Mouse (Mus musculus): ENCODE results near the gene Rad21l. TPM values are rescaled to one million over a fixed set of nuclear protein-coding genes. Genes with fewer than 3 reads are reported as not detected.

Rad21l gene
- polyA plus RNA-seq, 1 experiment = not detected

- Histone ChIP-seq H3K4me3 (replicated peaks; ENCODE audit: extremely low read depth, low read depth, low read length) (no peak overlapping the region), H3K4me1 (ENCODE audit: control insufficient read depth, insufficient read depth, low read length) (no peaks in the 10 kb centered on the region)
- 54% methylated on average over 2 of the region's 2 CpGs for WGBS
- TF ChIP-seq CTCF (IDR thresholded peaks at IDR 0.05; ENCODE audit: insufficient read depth, low read length) (0 out of 2 replicates have a peak, but pooled peaks have one; percentile 4), POLR2A (IDR thresholded peaks at IDR 0.05; ENCODE audit: borderline replicate concordance, extremely low read depth, low read depth, low read length) (no peak)
- no peak for DNase-seq
Measured at GRCm38 (mm10) chr2:151676234-151676633, 7.9 kb upstream of the Rad21l start.

DNA sequence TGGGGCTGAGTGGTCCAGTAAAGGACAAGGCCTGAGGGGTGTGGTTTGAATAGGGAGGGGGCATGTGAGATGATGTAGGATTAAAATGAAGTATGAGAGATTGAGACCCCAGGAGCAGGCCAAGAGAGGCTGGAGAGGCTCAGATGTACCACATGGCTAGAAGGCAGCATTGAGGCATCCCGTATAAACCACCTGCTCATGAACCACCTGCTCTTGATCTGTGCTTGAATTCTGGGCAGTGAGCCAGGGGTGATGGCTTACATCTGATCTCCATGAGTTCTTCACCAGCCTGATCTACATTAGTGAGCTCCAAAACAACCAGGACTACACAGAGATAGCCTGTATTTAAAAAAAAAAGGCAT, 2.6 kb upstream of the Rad21l start:
- DNase-seq = no peak
- no peak overlapping the region for H3K4me3 ChIP-seq (replicated peaks; ENCODE audit: extremely low read depth, low read depth, low read length)
- TF ChIP-seq CTCF (IDR thresholded peaks at IDR 0.05; ENCODE audit: insufficient read depth, low read length) = no peak
- TF ChIP-seq POLR2A (IDR thresholded peaks at IDR 0.05; ENCODE audit: borderline replicate concordance, extremely low read depth, low read depth, low read length) = no peak
- no peaks in the 10 kb centered on the region for H3K4me1 ChIP-seq (ENCODE audit: control insufficient read depth, insufficient read depth, low read length)
- WGBS = 43% methylated on average over 1 of the region's 1 CpGs

DNA sequence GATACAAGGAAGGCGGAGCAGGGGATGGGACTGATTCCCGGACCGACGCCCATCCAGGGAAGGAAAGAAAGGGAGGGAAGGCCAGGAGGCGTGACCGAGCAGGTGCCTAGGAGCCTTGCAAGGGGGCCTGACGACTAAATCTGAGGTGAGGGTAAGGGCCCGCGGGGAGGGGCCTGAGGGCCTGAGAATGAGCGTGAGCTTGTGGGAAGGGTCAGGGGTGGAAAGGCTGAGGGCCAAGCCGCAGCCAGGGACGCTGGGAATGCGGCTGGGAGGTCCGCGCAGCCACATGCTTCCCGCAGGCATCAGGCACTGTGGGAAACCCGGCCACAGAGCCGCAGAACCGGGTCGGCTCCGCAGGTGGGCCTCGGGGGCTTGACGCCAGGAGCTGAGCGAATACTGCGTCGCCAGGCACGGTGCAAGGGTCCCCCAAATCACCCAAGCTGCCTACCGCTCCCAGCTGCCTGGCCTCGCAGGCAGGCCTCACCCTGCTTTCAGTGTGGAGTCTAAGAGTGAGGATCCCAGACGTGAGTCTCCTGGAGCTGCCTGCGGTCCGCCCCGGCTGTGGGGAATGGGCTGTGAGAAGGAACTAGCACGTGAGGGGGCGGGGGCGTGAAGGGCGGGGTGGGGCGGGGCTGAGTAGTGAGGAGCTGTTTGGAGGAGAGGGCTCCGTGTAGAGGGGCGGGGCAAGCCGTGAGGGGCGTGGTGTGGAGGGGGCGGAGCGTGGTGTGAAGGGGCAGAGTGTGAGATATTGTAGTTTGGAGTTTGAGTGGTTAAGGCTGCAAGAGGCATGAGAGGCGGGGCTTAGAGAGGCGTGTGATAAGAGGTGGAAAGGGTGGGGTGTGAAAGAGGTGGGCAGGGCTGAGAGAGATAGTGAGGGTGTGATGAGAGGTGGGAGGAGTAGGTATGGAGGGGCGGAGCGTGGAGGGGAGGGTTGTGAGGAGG, 2.0 kb upstream of the Rad21l start:
- H3K4me3 ChIP-seq (replicated peaks; ENCODE audit: extremely low read depth, low read depth, low read length) = no peak overlapping the region
- WGBS = 35% methylated on average over 48 of the region's 48 CpGs
- H3K4me1 ChIP-seq (ENCODE audit: control insufficient read depth, insufficient read depth, low read length) = no peaks in the 10 kb centered on the region
- no peak for DNase-seq
- TF ChIP-seq CTCF (IDR thresholded peaks at IDR 0.05; ENCODE audit: insufficient read depth, low read length) (no peak), POLR2A (IDR thresholded peaks at IDR 0.05; ENCODE audit: borderline replicate concordance, extremely low read depth, low read depth, low read length) (no peak)

GRCm38 (mm10) chr2:151652053-151652452, 16.3 kb downstream of the Rad21l start:
- no peak for DNase-seq
- WGBS = 50% methylated on average over 1 of the region's 1 CpGs
- no peak overlapping the region for H3K4me3 ChIP-seq (replicated peaks; ENCODE audit: extremely low read depth, low read depth, low read length)
- TF ChIP-seq POLR2A (IDR thresholded peaks at IDR 0.05; ENCODE audit: borderline replicate concordance, extremely low read depth, low read depth, low read length) (no peak), CTCF (IDR thresholded peaks at IDR 0.05; ENCODE audit: insufficient read depth, low read length) (no peak)
- H3K4me1 ChIP-seq (ENCODE audit: control insufficient read depth, insufficient read depth, low read length) = no peaks in the 10 kb centered on the region

- no peak overlapping the region for H3K4me3 ChIP-seq (replicated peaks; ENCODE audit: extremely low read depth, low read depth, low read length)
- no peak for DNase-seq
- TF ChIP-seq CTCF (IDR thresholded peaks at IDR 0.05; ENCODE audit: insufficient read depth, low read length) (no peak), POLR2A (IDR thresholded peaks at IDR 0.05; ENCODE audit: borderline replicate concordance, extremely low read depth, low read depth, low read length) (no peak)
- H3K4me1 ChIP-seq (ENCODE audit: control insufficient read depth, insufficient read depth, low read length) = no peaks in the 10 kb centered on the region
- WGBS = 68% methylated on average over 2 of the region's 2 CpGs
Measured at GRCm38 (mm10) chr2:151636015-151636402, 32.3 kb downstream of the Rad21l start.

GRCm38 (mm10) chr2:151635362-151636014, 32.8 kb downstream of the Rad21l start:
- no peaks in the 10 kb centered on the region for H3K4me1 ChIP-seq (ENCODE audit: control insufficient read depth, insufficient read depth, low read length)

DNA sequence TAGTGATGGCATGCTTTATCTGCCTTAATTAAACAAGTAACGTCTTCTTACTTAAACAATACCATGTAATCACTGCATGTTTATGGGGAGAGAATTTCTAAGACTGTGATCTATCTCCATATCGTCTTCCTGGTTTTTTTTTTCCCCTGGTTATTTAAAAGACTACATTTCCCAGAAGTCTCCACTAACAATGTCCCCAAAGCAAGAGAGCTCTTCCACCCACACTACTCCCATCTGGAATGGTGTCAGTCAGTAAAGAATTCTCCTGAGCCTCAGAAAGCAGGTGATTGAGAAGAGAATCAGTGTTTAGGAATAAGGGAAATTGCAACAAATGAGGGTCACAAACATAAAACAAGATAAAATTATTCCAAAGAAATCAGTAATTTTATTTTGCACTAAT, 33.4 kb downstream of the Rad21l start:
- no peak for DNase-seq
- TF ChIP-seq POLR2A (IDR thresholded peaks at IDR 0.05; ENCODE audit: borderline replicate concordance, extremely low read depth, low read depth, low read length) (no peak), CTCF (IDR thresholded peaks at IDR 0.05; ENCODE audit: insufficient read depth, low read length) (no peak)
- 22% methylated on average over 2 of the region's 2 CpGs for WGBS
- Histone ChIP-seq H3K4me1 (ENCODE audit: control insufficient read depth, insufficient read depth, low read length) (no peaks in the 10 kb centered on the region), H3K4me3 (replicated peaks; ENCODE audit: extremely low read depth, low read depth, low read length) (no peak overlapping the region)

More at GRCm38 (mm10) chr2:151635362-151636014, 32.8 kb downstream of the Rad21l start:
- H3K4me3 ChIP-seq (replicated peaks; ENCODE audit: extremely low read depth, low read depth, low read length) = no peak overlapping the region
- 46% methylated on average over 9 of the region's 9 CpGs for WGBS
- TF ChIP-seq POLR2A (IDR thresholded peaks at IDR 0.05; ENCODE audit: borderline replicate concordance, extremely low read depth, low read depth, low read length) (no peak), CTCF (IDR thresholded peaks at IDR 0.05; ENCODE audit: insufficient read depth, low read length) (no peak)
- no peak for DNase-seq

DNA sequence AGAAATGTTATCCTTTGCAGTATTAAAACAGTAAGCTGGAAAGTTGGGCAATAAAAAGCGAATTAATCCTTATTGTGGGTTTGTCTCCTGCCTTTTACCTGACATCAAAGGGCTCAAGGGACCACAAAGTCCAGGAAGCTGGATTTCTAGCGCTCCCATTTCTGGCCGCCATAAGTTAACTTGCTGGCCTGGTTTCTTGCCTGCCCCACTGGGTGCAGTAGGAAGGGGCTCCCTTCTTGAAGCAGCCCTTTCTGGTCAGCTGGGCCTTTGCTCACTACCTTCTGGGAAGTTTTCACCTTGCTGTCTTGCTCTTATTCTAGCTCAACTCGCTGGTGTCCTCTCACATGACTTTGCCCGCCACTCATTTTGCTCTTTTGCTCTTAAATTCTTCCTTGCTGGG, 35.4 kb downstream of the Rad21l start:
- H3K4me1 ChIP-seq (ENCODE audit: control insufficient read depth, insufficient read depth, low read length) = no peaks in the 10 kb centered on the region
- H3K4me3 ChIP-seq (replicated peaks; ENCODE audit: extremely low read depth, low read depth, low read length) = no peak overlapping the region
- 71% methylated on average over 5 of the region's 5 CpGs for WGBS
- no peak for TF ChIP-seq POLR2A (IDR thresholded peaks at IDR 0.05; ENCODE audit: borderline replicate concordance, extremely low read depth, low read depth, low read length)
- no peak for TF ChIP-seq CTCF (IDR thresholded peaks at IDR 0.05; ENCODE audit: insufficient read depth, low read length)
- no peak for DNase-seq

GRCm38 (mm10) chr2:151632159-151632814, 36.0 kb downstream of the Rad21l start, which contains the start of gene Snph:
TSS of gene Snph (minus strand) at chr2:151632593.
- peak; percentile 46 for DNase-seq
- whole genome bisulfite sequencing = under 1% methylated on average over 45 of the region's 47 CpGs
- no peaks in the 10 kb centered on the region for H3K4me1 ChIP-seq (ENCODE audit: control insufficient read depth, insufficient read depth, low read length)
- no peak for TF ChIP-seq POLR2A (IDR thresholded peaks at IDR 0.05; ENCODE audit: borderline replicate concordance, extremely low read depth, low read depth, low read length)
- no peak for TF ChIP-seq CTCF (IDR thresholded peaks at IDR 0.05; ENCODE audit: insufficient read depth, low read length)
- H3K4me3 ChIP-seq (replicated peaks; ENCODE audit: extremely low read depth, low read depth, low read length) = peak within 1 kb of the TSS; percentile 44

All from lung, adult 2 months (tissue).